Mouse (Mus musculus) heart, embryonic 12.5 days (tissue): ENCODE measurements around the gene Mipol1. TPM values are rescaled to one million over a fixed set of nuclear protein-coding genes. Genes with fewer than 3 reads are reported as not detected.

Experiments
- ATAC-seq: fragments of 200-750 bp; cut with Nextera tagmentation; 2 replicates; pipeline ENCODE4 v1.8.0; 2017; ENCODE audit warnings: moderate TSS enrichment, moderate library complexity; ENCODE audit not compliant: insufficient number of reproducible peaks, low FRiP score
- H3K27ac ChIP-seq: fragments of 300-500 bp; sonication (generic); 2 replicates; pipeline ENCODE4 v1.5.1; 2016; ENCODE audit warnings: mild to moderate bottlenecking, moderate library complexity; ENCODE audit not compliant: poor library complexity, severe bottlenecking
- H3K27me3 ChIP-seq: fragments of 300-500 bp; sonication (generic); replicated peaks from 2 replicates; pipeline ENCODE4 v1.6.1; 2016; ENCODE audit warnings: mild to moderate bottlenecking, moderate library complexity
- H3K36me3 ChIP-seq: fragments of 300-500 bp; sonication (generic); 2 replicates; pipeline ENCODE4 v1.6.1; 2016; ENCODE audit warnings: mild to moderate bottlenecking, moderate library complexity
- H3K4me1 ChIP-seq: fragments of 300-500 bp; sonication (generic); replicated peaks from 2 replicates; pipeline ENCODE4 v1.6.1; 2016; ENCODE audit warnings: mild to moderate bottlenecking
- H3K4me2 ChIP-seq: fragments of 300-500 bp; sonication (generic); 2 replicates; pipeline ENCODE4 v1.6.1; 2016; ENCODE audit warnings: mild to moderate bottlenecking, moderate library complexity
- H3K4me3 ChIP-seq: fragments of 300-500 bp; sonication (generic); 2 replicates; pipeline ENCODE4 v1.5.1; 2016; ENCODE audit warnings: mild to moderate bottlenecking
- H3K9ac ChIP-seq: fragments of 300-500 bp; sonication (generic); 2 replicates; pipeline ENCODE4 v1.6.1; 2016; ENCODE audit warnings: mild to moderate bottlenecking, moderate library complexity
- H3K9me3 ChIP-seq: fragments of 300-500 bp; sonication (generic); replicated peaks from 2 replicates; pipeline ENCODE4 v1.6.1; 2016; ENCODE audit warnings: mild to moderate bottlenecking, moderate library complexity
- WGBS: fragments of 180-500 bp; shearing (Covaris S2); methylation state at CpG from one replicate; pipeline ENCODE4 v1.1.7; 2016; 5-methylcytosine and 5-hydroxymethylcytosine counted together
- polyA plus RNA-seq: library from polyadenylated mRNA; unstranded; fragments of >200 nt; fragmentation: Nextera tagmentation; extraction: Ambion mirVana; gene quantifications from 2 replicates; pipeline ENCODE4 v1.2.1, GENCODE M21; 2016

Mipol1 gene
- polyA plus RNA-seq: 8.2 and 8.5 TPM in 2 replicates

DNA sequence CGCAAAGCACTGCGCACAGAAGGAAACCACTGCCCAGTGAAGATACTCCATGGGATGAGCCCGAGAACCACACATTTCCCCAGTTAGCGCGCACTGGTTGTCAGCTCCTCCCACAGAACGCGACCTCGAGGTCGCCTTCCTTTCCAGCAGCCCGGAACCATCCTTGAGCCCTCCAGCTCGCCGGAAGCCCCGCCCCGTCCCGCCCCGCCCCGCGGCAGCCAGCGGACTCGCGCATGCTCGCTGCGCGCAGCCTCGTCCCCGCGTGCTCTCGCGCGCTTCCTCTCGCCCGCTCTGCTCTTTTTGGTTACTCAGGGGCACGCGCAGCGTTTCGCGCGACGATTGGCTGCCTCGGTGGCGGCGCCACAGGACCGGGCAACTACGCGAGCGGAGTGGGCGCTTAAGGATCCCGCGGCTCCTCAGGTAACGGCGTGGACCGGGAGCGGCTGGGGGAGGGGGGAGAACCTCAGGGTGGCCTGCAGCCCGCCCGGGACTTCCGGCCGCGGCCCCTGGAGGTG is at the start of gene Mipol1, which contains the start of gene Prps1l3:
Gene Mipol1, plus strand, starts transcription at position 236 of the 515 bp plus-strand sequence.
Gene Prps1l3, plus strand, starts transcription at position 221 of the 515 bp plus-strand sequence.
- H3K9ac ChIP-seq: peak within 1 kb of the TSS; percentile 81
- H3K36me3 ChIP-seq: peaks cover 4% of the 10 kb centered on the region; the same call in 1 of the 2 replicates
- peaks cover 6% of the 10 kb centered on the region for H3K4me1 ChIP-seq
- no peaks in the 10 kb centered on the region for H3K9me3 ChIP-seq
- H3K27me3 ChIP-seq: no peaks in the 10 kb centered on the region
- peak; percentile 97 for ATAC-seq
- H3K4me3 ChIP-seq: peak within 1 kb of the TSS; percentile 73
- peak within 1 kb of the TSS; percentile 71 for H3K4me2 ChIP-seq
- under 1% methylated on average over 58 of the region's 58 CpGs for WGBS
- peak within 1 kb of the TSS; percentile 85 for H3K27ac ChIP-seq

- H3K27me3 ChIP-seq: peaks cover 6% of the 10 kb centered on the region; the same call in 1 of the 2 replicates
- H3K4me1 ChIP-seq: 0 out of 2 replicates have a peak, but pooled peaks cover 4% of the 10 kb centered on the region
- ATAC-seq: no peak
- no peak overlapping the region for H3K4me3 ChIP-seq
- H3K27ac ChIP-seq: no peak overlapping the region
- no peaks in the 10 kb centered on the region for H3K36me3 ChIP-seq
- WGBS: 53% methylated on average over 2 of the region's 2 CpGs
- H3K9ac ChIP-seq: no peak overlapping the region
- H3K4me2 ChIP-seq: no peak overlapping the region
- H3K9me3 ChIP-seq: no peaks in the 10 kb centered on the region
These were observed 45.7 kb upstream of the Mipol1 start for GRCm38 (mm10) chr12:57184401-57185147.

GRCm38 (mm10) chr12:57185475-57185874 is 44.8 kb upstream of the Mipol1 start:
- Histone ChIP-seq H3K27me3 (peaks cover 6% of the 10 kb centered on the region; the same call in 1 of the 2 replicates), H3K9ac (no peak overlapping the region), H3K36me3 (no peaks in the 10 kb centered on the region), H3K4me2 (no peak overlapping the region), H3K27ac (no peak overlapping the region), H3K4me1 (no peaks in the 10 kb centered on the region), H3K4me3 (no peak overlapping the region), H3K9me3 (no peaks in the 10 kb centered on the region)
- 0% methylated on average over 1 of the region's 1 CpGs for WGBS
- no peak for ATAC-seq

GRCm38 (mm10) chr12:57186126-57186525 is 44.1 kb upstream of the Mipol1 start:
- 41% methylated on average over 2 of the region's 2 CpGs for WGBS

GRCm38 (mm10) chr12:57187032-57187431 is 43.2 kb upstream of the Mipol1 start:
- Histone ChIP-seq H3K4me1 (no peaks in the 10 kb centered on the region), H3K9ac (no peak overlapping the region), H3K27me3 (peaks cover 6% of the 10 kb centered on the region; the same call in 1 of the 2 replicates), H3K4me3 (no peak overlapping the region), H3K9me3 (no peaks in the 10 kb centered on the region), H3K27ac (no peak overlapping the region), H3K4me2 (no peak overlapping the region), H3K36me3 (no peaks in the 10 kb centered on the region)
- ATAC-seq: no peak
- 88% methylated on average over 4 of the region's 4 CpGs for WGBS

More at GRCm38 (mm10) chr12:57186126-57186525, 44.1 kb upstream of the Mipol1 start:
- Histone ChIP-seq H3K4me3 (no peak overlapping the region), H3K9me3 (no peaks in the 10 kb centered on the region), H3K27ac (no peak overlapping the region), H3K4me1 (no peaks in the 10 kb centered on the region), H3K36me3 (no peaks in the 10 kb centered on the region), H3K27me3 (peaks cover 6% of the 10 kb centered on the region; the same call in 1 of the 2 replicates), H3K4me2 (no peak overlapping the region), H3K9ac (no peak overlapping the region)
- ATAC-seq: no peak

DNA sequence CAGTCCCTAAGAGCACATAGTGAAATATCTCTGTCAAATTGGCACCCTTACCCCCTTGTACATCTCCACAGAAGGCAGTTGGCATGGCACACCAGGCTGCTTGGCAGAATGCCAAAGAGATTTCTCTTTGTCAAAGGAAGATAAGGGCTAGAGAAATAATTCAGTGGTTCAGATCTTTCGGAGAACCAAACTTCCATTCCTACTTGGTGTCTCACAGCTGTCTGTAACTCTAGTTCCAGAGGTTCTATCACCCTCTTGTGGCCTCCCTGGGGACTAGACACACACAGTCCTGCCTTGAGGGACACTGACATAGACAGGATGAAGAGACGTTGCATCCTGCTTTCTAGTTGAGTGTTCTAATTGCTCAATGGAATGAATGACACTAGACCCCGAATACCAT is 35.6 kb upstream of the Mipol1 start:
- no peaks in the 10 kb centered on the region for H3K9me3 ChIP-seq
- H3K36me3 ChIP-seq: no peaks in the 10 kb centered on the region
- H3K4me3 ChIP-seq: no peak overlapping the region
- 0 out of 2 replicates have a peak, but pooled peaks cover 7% of the 10 kb centered on the region for H3K27me3 ChIP-seq
- no peaks in the 10 kb centered on the region for H3K4me1 ChIP-seq
- 15% methylated on average over 3 of the region's 3 CpGs for WGBS
- no peak for ATAC-seq
- H3K9ac ChIP-seq: no peak overlapping the region
- H3K4me2 ChIP-seq: peak overlapping the region; percentile 21; the same call in 1 of the 2 replicates
- H3K27ac ChIP-seq: no peak overlapping the region

- H3K4me1 ChIP-seq: no peaks in the 10 kb centered on the region
- H3K27ac ChIP-seq: peak overlapping the region; percentile 34
- H3K9me3 ChIP-seq: no peaks in the 10 kb centered on the region
- peak overlapping the region; percentile 68 for H3K4me3 ChIP-seq
- 18% methylated on average over 8 of the region's 8 CpGs for WGBS
- H3K27me3 ChIP-seq: 0 out of 2 replicates have a peak, but pooled peaks cover 7% of the 10 kb centered on the region
- peak overlapping the region; percentile 72; the same call in 1 of the 2 replicates for H3K9ac ChIP-seq
- H3K36me3 ChIP-seq: no peaks in the 10 kb centered on the region
- H3K4me2 ChIP-seq: peak overlapping the region; percentile 97
- ATAC-seq: no peak
These were observed 34.0 kb upstream of the Mipol1 start for GRCm38 (mm10) chr12:57196286-57196607.

- peak overlapping the region; percentile 68 for H3K4me3 ChIP-seq
- H3K27me3 ChIP-seq: 0 out of 2 replicates have a peak, but pooled peaks cover 7% of the 10 kb centered on the region
- peak overlapping the region; percentile 97 for H3K4me2 ChIP-seq
- peak; percentile 90 for ATAC-seq
- H3K4me1 ChIP-seq: no peaks in the 10 kb centered on the region
- no peaks in the 10 kb centered on the region for H3K9me3 ChIP-seq
- peak overlapping the region; percentile 34 for H3K27ac ChIP-seq
- under 1% methylated on average over 59 of the region's 59 CpGs for WGBS
- H3K9ac ChIP-seq: peak overlapping the region; percentile 72
- no peaks in the 10 kb centered on the region for H3K36me3 ChIP-seq
These were observed 33.4 kb upstream of the Mipol1 start for GRCm38 (mm10) chr12:57196608-57197362.

DNA sequence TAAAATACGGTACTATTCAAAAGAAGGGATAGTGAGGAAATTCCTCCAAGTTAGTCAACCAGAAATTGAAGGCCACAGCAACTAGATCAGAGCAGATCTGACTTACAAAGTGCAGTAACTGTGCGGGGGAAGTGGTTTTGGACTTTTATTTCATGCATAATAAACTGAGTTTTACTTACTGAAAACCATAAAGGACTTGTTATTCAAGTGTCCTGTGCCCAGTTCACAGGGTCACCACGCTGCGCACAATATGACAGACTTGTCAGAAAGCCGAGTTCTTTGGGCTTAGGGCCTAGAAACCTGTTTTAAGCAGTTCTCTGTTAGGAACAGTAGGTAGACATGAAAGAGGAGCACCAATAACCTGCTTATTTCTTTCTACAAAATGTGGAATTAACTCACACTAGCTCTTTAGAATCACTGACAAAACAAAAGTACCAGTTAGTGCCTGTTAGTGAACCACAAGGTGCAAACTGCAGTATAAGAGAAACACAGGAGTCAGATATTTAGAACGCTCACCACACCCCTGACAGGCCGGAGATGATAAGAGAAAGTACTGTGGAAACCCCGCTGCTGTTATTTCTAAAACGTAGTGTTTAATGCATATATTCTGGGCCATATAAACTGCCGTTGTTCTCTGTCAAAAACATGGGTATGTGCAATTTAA is 32.7 kb upstream of the Mipol1 start, which contains the start of gene Slc25a21:
Gene Slc25a21, minus strand, starts transcription at position 110 of the 664 bp plus-strand sequence.
- peak; percentile 79 for ATAC-seq
- WGBS: 60% methylated on average over 10 of the region's 10 CpGs
- Histone ChIP-seq H3K27ac (peak within 1 kb of the TSS; percentile 34), H3K4me1 (no peaks in the 10 kb centered on the region), H3K9ac (peak within 1 kb of the TSS; percentile 72), H3K36me3 (no peaks in the 10 kb centered on the region), H3K4me2 (peak within 1 kb of the TSS; percentile 97), H3K9me3 (no peaks in the 10 kb centered on the region), H3K4me3 (peak within 1 kb of the TSS; percentile 68), H3K27me3 (0 out of 2 replicates have a peak, but pooled peaks cover 7% of the 10 kb centered on the region)

DNA sequence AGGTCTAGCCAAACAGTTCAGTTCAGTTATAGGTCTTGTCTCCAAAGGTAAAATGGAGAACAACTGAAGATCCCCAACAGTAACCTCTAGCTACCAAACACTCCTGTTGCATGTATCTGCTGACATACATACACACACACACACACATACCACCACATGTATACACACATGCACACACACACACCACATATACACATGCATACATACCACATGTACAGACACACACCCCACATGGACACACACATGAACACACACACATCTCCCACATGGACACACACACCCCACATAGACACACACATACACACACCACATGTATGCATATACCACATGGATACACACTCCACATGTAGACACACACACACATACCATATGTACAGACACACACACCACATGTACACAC is 32.0 kb upstream of the Mipol1 start:
- Histone ChIP-seq H3K4me1 (no peaks in the 10 kb centered on the region), H3K9me3 (no peaks in the 10 kb centered on the region), H3K4me2 (no peak overlapping the region), H3K27ac (no peak overlapping the region), H3K36me3 (no peaks in the 10 kb centered on the region), H3K9ac (no peak overlapping the region), H3K4me3 (no peak overlapping the region), H3K27me3 (0 out of 2 replicates have a peak, but pooled peaks cover 7% of the 10 kb centered on the region)
- no peak; the same call in 1 of the 2 replicates for ATAC-seq
